Mouse (Mus musculus) midbrain, embryonic 12.5 days (tissue): ENCODE measurements at regions not wholly inside any gene's neighbourhood (a gene's known extent, or its start where the extent isn't known, plus 50 kb on each side); places are given as distances from the start of the nearest gene placed in this dataset.
A peak's percentile ranks its signal among the peaks of the same experiment; 100 is the strongest.

ENCODE experiments used
- ATAC-seq: fragments of 200-750 bp; cut with Nextera tagmentation; 2 replicates; pipeline ENCODE4 v1.8.0; 2017; ENCODE audit warnings: low read depth, moderate TSS enrichment, moderate library complexity; ENCODE audit not compliant: low FRiP score
- H3K27ac ChIP-seq: fragments of 300-500 bp; sonication (generic); replicated peaks from 2 replicates; pipeline ENCODE4 v1.5.1; 2016; ENCODE audit warnings: mild to moderate bottlenecking
- H3K27me3 ChIP-seq: fragments of 300-500 bp; sonication (generic); 2 replicates; pipeline ENCODE4 v1.6.1; 2016; ENCODE audit warnings: mild to moderate bottlenecking
- H3K36me3 ChIP-seq: fragments of 300-500 bp; sonication (generic); 2 replicates; pipeline ENCODE4 v1.6.1; 2016
- H3K4me1 ChIP-seq: fragments of 300-500 bp; sonication (generic); 2 replicates; pipeline ENCODE4 v1.6.1; 2016
- H3K4me2 ChIP-seq: fragments of 300-500 bp; sonication (generic); replicated peaks from 2 replicates; pipeline ENCODE4 v1.6.1; 2016; ENCODE audit warnings: mild to moderate bottlenecking, moderate library complexity
- H3K4me3 ChIP-seq: fragments of 300-500 bp; sonication (generic); 2 replicates; pipeline ENCODE4 v1.5.1; 2016; ENCODE audit warnings: mild to moderate bottlenecking
- H3K9ac ChIP-seq: fragments of 300-500 bp; sonication (generic); replicated peaks from 2 replicates; pipeline ENCODE4 v1.6.1; 2016; ENCODE audit warnings: mild to moderate bottlenecking, moderate library complexity
- H3K9me3 ChIP-seq: fragments of 300-500 bp; sonication (generic); 2 replicates; pipeline ENCODE4 v1.6.1; 2016; ENCODE audit warnings: mild to moderate bottlenecking
- WGBS: fragments of 180-500 bp; shearing (Covaris S2); methylation state at CpG from one replicate; pipeline ENCODE4 v1.1.7; 2016; 5-methylcytosine and 5-hydroxymethylcytosine counted together

DNA sequence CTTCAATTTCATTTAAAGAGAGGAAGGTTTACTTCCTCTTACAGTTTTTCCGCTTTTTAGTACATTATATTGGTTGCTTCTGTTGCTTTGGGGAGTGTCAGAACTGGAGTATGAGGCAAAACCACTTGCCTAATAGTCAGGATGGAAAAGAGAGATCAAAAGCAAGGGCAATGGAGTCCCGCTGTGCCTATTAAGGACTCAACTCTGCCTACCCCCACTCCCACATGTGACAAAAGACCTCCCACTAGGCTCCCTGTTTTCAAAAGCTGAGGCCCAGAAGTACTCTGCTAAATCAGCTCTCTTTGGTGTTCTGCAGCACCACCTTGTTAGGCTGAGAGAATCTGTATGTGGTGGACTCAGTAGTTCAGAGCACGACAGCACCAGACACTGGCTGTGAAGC lies 418.3 kb downstream of the Gja1 start:
- Histone ChIP-seq H3K9me3 (no peaks in the 10 kb centered on the region), H3K27me3 (no peaks in the 10 kb centered on the region), H3K36me3 (no peaks in the 10 kb centered on the region), H3K9ac (no peak overlapping the region), H3K4me1 (0 out of 2 replicates have a peak, but pooled peaks cover 6% of the 10 kb centered on the region), H3K4me3 (no peak overlapping the region), H3K4me2 (no peak overlapping the region), H3K27ac (no peak overlapping the region)
- 30% methylated on average over 3 of the region's 3 CpGs for WGBS
- ATAC-seq = peak; percentile 34; the same call in 1 of the 2 replicates

DNA sequence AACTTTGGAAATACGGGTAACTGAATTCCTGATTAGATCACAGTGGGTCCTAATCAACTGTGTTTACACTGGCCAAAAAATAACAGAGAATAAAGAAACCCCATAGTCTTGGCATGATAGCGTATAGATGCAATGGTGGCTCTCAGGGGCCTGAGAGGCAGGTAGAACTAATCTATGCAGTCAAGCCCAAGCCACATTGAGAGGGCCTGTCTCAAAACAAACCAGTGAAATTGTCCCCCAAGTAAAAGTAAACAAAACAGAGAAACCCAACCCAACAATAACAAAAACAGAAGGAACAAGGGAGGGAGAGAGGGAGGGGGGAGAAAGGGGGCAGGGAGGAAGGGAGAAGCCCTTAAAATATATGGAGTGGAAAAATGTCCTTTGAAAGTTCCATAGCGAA lies 422.2 kb downstream of the Gja1 start:
- Histone ChIP-seq H3K4me2 (no peak overlapping the region), H3K4me3 (no peak overlapping the region), H3K9me3 (no peaks in the 10 kb centered on the region), H3K4me1 (0 out of 2 replicates have a peak, but pooled peaks cover 6% of the 10 kb centered on the region), H3K36me3 (no peaks in the 10 kb centered on the region), H3K27me3 (no peaks in the 10 kb centered on the region), H3K9ac (no peak overlapping the region), H3K27ac (no peak overlapping the region)
- no peak for ATAC-seq
- 84% methylated on average over 3 of the region's 3 CpGs for WGBS

DNA sequence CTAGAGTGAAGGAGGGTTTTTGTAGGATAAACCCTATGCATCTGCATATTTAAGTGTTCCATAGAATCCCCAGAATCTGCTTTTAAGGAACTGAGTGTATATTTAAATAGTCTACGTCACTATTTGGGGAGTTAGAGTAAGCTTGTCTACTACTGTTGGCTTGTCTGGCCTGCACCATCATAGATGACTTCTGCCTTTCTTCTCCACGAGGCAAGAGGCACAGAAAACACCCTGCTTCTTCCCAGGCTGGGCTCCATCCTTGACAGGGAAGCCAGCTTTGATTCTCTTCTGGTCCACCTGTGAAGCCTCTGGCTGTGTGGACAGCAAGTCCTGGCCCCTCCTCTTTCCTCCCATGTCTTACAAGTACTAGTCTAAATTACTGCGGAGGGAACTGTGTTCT lies 422.6 kb downstream of the Gja1 start:
- Histone ChIP-seq H3K27me3 (no peaks in the 10 kb centered on the region), H3K4me3 (no peak overlapping the region), H3K36me3 (no peaks in the 10 kb centered on the region), H3K9ac (no peak overlapping the region), H3K9me3 (no peaks in the 10 kb centered on the region), H3K4me2 (no peak overlapping the region), H3K27ac (no peak overlapping the region), H3K4me1 (0 out of 2 replicates have a peak, but pooled peaks cover 6% of the 10 kb centered on the region)
- WGBS = 75% methylated on average over 3 of the region's 3 CpGs
- no peak for ATAC-seq

DNA sequence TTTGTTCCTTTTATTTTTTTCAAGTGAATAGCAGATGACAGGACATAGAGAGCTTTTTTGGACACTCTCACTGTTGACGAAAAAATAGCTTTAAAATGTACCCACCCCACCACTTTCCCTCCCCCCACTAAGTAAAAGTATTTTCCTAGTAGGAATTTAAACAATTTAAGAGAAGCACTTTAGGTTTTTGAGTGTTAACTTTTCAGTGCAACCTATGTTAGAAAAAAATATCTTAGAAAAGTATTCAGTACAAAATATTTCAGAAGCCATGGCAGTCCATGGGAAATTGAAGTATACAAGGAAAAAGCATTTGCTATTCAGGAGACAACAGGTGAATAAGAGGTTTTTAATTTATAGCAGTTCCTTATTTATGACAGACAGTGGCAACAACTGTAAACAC lies 431.9 kb downstream of the Gja1 start:
- 72% methylated on average over 1 of the region's 1 CpGs for WGBS
- no peak overlapping the region for H3K9ac ChIP-seq

DNA sequence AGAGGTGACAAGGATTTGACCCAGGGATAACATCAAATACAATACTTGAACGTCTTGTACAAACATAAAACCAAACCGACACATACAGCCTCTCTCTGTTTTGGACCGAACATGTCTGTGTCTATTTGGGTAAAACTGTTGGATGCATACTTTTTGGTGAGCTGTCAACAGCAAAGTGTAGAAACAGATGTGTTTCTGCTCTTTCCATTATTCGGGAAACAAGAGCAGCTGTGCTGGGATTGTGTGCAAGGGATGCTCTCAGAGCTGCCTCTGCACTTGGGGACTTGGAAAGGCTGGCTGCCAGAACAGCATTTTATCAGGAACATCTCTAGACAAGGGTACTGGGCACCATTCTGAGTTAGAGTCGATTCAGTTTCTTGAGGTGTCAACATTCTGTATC lies 445.0 kb downstream of the Gja1 start:
- Histone ChIP-seq H3K4me2 (no peak overlapping the region), H3K4me1 (no peaks in the 10 kb centered on the region), H3K9me3 (no peaks in the 10 kb centered on the region), H3K4me3 (no peak overlapping the region), H3K27ac (no peak overlapping the region), H3K9ac (no peak overlapping the region), H3K27me3 (no peaks in the 10 kb centered on the region), H3K36me3 (no peaks in the 10 kb centered on the region)
- 59% methylated on average over 5 of the region's 5 CpGs for WGBS
- ATAC-seq = no peak

More for the DNA sequence above, 431.9 kb downstream of the Gja1 start:
- Histone ChIP-seq H3K27me3 (no peaks in the 10 kb centered on the region), H3K4me3 (no peak overlapping the region), H3K9me3 (no peaks in the 10 kb centered on the region), H3K4me2 (no peak overlapping the region), H3K27ac (no peak overlapping the region), H3K4me1 (no peaks in the 10 kb centered on the region), H3K36me3 (no peaks in the 10 kb centered on the region)
- no peak for ATAC-seq

DNA sequence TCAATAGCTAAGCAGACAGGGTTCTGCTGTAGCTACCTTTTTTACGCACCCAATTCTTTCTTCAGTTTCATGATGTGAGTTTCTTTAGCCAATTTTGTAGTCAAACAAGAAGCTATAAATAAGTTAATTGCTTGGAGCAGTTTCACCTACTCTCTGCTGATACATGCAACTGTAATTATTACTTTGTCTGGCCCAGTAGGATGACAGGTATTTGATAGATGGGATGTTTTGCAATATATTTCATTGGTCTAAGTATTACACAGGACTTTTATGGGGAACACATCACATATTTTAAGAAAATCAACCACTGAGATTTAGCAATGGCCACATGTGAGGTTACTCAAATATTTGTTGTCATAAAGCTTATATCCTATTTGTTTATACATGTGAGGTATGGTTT lies 454.2 kb downstream of the Gja1 start:
- WGBS = 95% methylated on average over 1 of the region's 1 CpGs
- Histone ChIP-seq H3K4me3 (no peak overlapping the region), H3K27me3 (no peaks in the 10 kb centered on the region), H3K9ac (no peak overlapping the region), H3K4me2 (no peak overlapping the region), H3K4me1 (no peaks in the 10 kb centered on the region), H3K27ac (no peak overlapping the region), H3K9me3 (no peaks in the 10 kb centered on the region), H3K36me3 (no peaks in the 10 kb centered on the region)
- no peak for ATAC-seq

DNA sequence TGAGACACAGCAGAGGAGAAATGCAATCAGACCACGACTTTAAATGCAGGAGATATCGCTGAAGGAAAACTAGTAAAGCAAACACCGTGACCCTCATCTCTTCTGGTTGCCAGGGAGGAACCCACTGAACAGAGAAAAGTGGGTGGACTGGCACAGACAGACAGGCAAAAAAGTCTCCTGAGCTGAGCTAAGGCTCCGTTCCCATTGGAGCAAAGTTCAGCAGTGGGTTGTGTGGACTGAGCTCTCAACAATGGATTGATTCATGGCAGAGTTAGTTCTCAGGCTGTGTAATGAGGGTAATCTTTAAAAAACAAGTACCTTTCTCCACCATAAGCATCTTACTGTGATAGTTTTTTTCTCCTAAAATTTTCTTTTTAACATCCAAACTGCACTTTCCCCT lies 454.8 kb downstream of the Gja1 start:
- no peaks in the 10 kb centered on the region for H3K27me3 ChIP-seq
- no peaks in the 10 kb centered on the region for H3K9me3 ChIP-seq
- no peaks in the 10 kb centered on the region for H3K36me3 ChIP-seq
- no peak overlapping the region for H3K27ac ChIP-seq
- H3K4me2 ChIP-seq = no peak overlapping the region
- no peak overlapping the region for H3K9ac ChIP-seq
- no peak overlapping the region for H3K4me3 ChIP-seq
- H3K4me1 ChIP-seq = no peaks in the 10 kb centered on the region
- no peak for ATAC-seq
- WGBS = 89% methylated on average over 4 of the region's 4 CpGs

DNA sequence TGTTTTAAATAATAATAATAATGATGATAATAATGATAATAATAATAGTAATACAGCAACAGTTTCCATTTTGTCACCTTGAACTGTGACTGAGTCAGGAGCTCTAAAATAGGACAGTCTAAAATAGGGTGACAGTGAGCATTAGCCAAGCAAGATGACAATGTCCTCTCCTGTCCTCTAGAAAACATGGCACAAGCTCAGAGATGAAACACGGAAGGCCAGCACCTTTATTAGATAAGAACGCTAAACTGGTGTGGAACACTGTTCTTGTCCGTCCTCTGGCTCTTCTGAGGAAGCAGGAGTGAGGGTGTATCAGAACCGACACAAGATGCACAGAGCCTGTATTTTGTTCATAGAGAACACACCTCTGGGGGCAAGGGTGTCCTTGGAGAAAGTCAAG lies 459.0 kb downstream of the Gja1 start:
- H3K4me1 ChIP-seq = no peaks in the 10 kb centered on the region
- no peak overlapping the region for H3K4me2 ChIP-seq
- H3K4me3 ChIP-seq = no peak overlapping the region
- no peaks in the 10 kb centered on the region for H3K9me3 ChIP-seq
- no peaks in the 10 kb centered on the region for H3K27me3 ChIP-seq
- H3K9ac ChIP-seq = no peak overlapping the region
- ATAC-seq = no peak
- no peaks in the 10 kb centered on the region for H3K36me3 ChIP-seq
- WGBS = 91% methylated on average over 4 of the region's 4 CpGs
- no peak overlapping the region for H3K27ac ChIP-seq

DNA sequence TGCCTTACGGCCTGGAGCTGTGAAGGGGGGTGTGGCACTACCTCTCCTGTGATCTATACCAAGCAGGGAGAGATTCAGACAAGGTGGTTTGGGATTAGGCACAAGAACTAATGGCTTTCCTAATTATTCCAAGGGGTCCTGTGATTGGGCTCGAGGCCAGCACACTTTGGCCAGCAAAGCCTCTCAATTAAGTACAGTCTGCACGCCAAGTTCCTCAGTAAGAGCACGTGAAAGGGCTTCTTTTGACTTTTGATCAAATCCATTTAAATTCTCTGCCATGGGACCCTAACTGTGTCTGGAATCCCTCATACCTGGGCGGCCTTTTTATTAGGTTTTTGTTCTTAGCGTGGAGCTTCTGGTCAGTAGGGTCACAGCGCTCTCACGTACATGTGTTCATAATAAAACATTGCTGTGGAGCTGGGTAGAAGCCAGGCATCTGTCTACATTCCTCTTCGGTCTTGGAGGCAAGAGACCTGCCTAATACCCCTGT lies 461.9 kb downstream of the Gja1 start:
- Histone ChIP-seq H3K4me1 (0 out of 2 replicates have a peak, but pooled peaks cover 4% of the 10 kb centered on the region), H3K4me2 (no peak overlapping the region), H3K36me3 (no peaks in the 10 kb centered on the region), H3K27ac (no peak overlapping the region), H3K4me3 (no peak overlapping the region), H3K9me3 (no peaks in the 10 kb centered on the region), H3K9ac (no peak overlapping the region), H3K27me3 (no peaks in the 10 kb centered on the region)
- WGBS = 59% methylated on average over 9 of the region's 9 CpGs
- no peak for ATAC-seq

DNA sequence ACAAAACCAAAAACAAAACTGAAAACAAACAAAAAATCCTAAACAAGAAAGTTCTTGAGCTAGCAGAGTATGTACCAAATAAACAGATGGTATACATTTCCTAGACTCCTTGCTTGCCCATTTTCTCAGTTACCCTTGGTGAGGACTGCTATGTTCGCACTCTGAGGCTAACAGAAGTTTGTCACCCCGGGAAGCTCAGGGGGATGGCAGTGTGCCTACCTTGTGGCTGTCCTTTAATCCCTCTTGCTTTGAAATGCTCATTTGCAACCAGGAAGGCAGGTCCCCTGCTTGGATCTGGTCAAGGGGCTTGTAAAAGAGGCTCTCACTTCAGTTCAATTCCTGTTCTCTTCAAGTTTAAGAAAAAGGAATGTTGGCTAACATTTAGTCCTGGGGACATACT lies 462.4 kb downstream of the Gja1 start:
- H3K36me3 ChIP-seq = no peaks in the 10 kb centered on the region
- no peaks in the 10 kb centered on the region for H3K27me3 ChIP-seq
- H3K9ac ChIP-seq = no peak overlapping the region
- H3K4me2 ChIP-seq = no peak overlapping the region
- no peaks in the 10 kb centered on the region for H3K9me3 ChIP-seq
- 33% methylated on average over 2 of the region's 2 CpGs for WGBS
- H3K4me1 ChIP-seq = 0 out of 2 replicates have a peak, but pooled peaks cover 4% of the 10 kb centered on the region
- H3K4me3 ChIP-seq = no peak overlapping the region
- no peak overlapping the region for H3K27ac ChIP-seq
- no peak for ATAC-seq

DNA sequence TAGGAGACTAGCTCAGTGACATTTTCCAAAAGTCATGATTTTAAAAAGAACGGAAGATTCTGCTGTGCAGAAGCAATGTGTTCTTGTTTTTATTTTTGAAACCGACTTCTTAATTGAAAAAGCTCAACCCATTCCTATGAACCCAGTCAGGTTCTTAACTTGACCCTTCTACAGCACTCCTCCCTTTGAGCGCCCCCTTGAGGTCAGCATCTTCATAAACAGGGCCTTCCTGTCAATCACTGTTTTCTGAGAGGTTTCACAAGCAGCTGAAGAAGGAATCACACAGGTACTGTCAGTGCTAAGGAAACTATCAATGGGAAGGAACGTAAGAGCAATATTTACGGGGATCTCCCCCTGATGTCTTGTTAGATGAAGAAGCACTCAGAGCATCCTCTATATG lies 463.6 kb downstream of the Gja1 start:
- H3K4me2 ChIP-seq = no peak overlapping the region
- no peak overlapping the region for H3K9ac ChIP-seq
- no peak overlapping the region for H3K4me3 ChIP-seq
- no peak for ATAC-seq
- 0 out of 2 replicates have a peak, but pooled peaks cover 2% of the 10 kb centered on the region for H3K9me3 ChIP-seq
- H3K27ac ChIP-seq = no peak overlapping the region
- H3K4me1 ChIP-seq = 0 out of 2 replicates have a peak, but pooled peaks cover 4% of the 10 kb centered on the region
- 65% methylated on average over 5 of the region's 5 CpGs for WGBS
- no peaks in the 10 kb centered on the region for H3K27me3 ChIP-seq
- no peaks in the 10 kb centered on the region for H3K36me3 ChIP-seq

DNA sequence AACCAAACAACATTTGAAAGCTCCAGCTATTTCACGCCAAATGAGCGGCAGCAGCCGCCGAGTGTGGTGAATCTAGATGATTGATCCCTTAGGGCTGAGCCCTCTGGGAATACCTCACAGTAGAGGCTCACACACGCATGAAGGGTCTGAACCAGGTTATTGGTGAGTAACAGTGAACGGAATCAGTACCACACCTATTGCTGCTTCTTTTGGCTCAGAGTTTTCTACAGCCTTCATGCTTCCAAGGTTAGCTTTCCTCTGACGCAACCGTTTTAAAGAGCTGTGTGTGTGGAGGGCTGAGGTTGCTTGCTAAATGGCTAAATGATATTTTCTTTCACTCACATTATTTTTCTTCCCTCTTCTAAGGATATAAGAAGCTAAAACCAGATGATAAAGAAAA lies 464.4 kb downstream of the Gja1 start:
- H3K27ac ChIP-seq = no peak overlapping the region
- WGBS = 44% methylated on average over 8 of the region's 8 CpGs
- H3K9me3 ChIP-seq = 0 out of 2 replicates have a peak, but pooled peaks cover 2% of the 10 kb centered on the region
- H3K4me3 ChIP-seq = no peak overlapping the region
- no peaks in the 10 kb centered on the region for H3K27me3 ChIP-seq
- H3K4me2 ChIP-seq = no peak overlapping the region
- no peak overlapping the region for H3K9ac ChIP-seq
- no peaks in the 10 kb centered on the region for H3K36me3 ChIP-seq
- 0 out of 2 replicates have a peak, but pooled peaks cover 4% of the 10 kb centered on the region for H3K4me1 ChIP-seq
- no peak for ATAC-seq

DNA sequence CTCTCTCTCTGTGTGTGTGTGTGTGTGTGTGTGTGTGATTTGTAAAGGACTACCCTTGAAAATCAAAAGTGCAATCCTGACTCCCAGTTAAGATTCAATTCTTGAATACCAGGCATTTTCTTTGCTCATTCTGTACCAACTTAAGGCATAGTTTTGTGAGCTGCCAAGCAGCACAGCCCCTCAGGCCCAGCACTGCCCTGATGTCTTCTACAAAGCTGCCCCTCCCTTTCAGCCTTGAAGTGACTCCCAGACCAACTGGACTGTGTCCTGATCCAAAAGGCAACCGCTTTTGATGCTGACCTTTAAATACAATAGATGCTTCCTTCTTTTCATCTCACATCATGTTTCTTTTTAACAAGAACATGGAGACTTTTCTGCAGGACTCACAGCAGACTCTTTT lies 464.8 kb downstream of the Gja1 start:
- H3K36me3 ChIP-seq = no peaks in the 10 kb centered on the region
- no peak overlapping the region for H3K9ac ChIP-seq
- H3K4me3 ChIP-seq = no peak overlapping the region
- 0 out of 2 replicates have a peak, but pooled peaks cover 2% of the 10 kb centered on the region for H3K9me3 ChIP-seq
- H3K27me3 ChIP-seq = no peaks in the 10 kb centered on the region
- no peak for ATAC-seq
- 0 out of 2 replicates have a peak, but pooled peaks cover 4% of the 10 kb centered on the region for H3K4me1 ChIP-seq
- H3K4me2 ChIP-seq = no peak overlapping the region
- 10% methylated on average over 1 of the region's 1 CpGs for WGBS
- no peak overlapping the region for H3K27ac ChIP-seq
